Mouse (Mus musculus) ES-Bruce4 (cell line): ENCODE measurements around the gene Stab2. TPM values are rescaled to one million over a fixed set of nuclear protein-coding genes. Genes with fewer than 3 reads are reported as not detected.
A peak's percentile ranks its signal among the peaks of the same experiment; 100 is the strongest.

Experiments used
- H3K27ac ChIP-seq: 2 replicates; pipeline ENCODE4 v1.5.1; 2012; ENCODE audit warnings: low read length, inconsistent platforms; ENCODE audit not compliant: insufficient read depth
- H3K27me3 ChIP-seq: 2 replicates; pipeline ENCODE4 v1.6.1; 2012; ENCODE audit warnings: mild to moderate bottlenecking, low read length, inconsistent platforms; ENCODE audit not compliant: control insufficient read depth, poor library complexity, insufficient read depth, severe bottlenecking
- H3K36me3 ChIP-seq: 2 replicates; pipeline ENCODE4 v1.6.1; 2012; ENCODE audit warnings: inconsistent platforms, mild to moderate bottlenecking, low read length, moderate library complexity; ENCODE audit not compliant: control insufficient read depth, poor library complexity, insufficient read depth, severe bottlenecking
- H3K4me1 ChIP-seq: one replicate; pipeline ENCODE4 v1.8.1; 2011; ENCODE audit warnings: low read length; ENCODE audit not compliant: control insufficient read depth, insufficient read depth
- H3K4me3 ChIP-seq: 2 replicates; pipeline ENCODE4 v1.5.1; 2011; ENCODE audit warnings: low read depth, mild to moderate bottlenecking, low read length
- H3K9ac ChIP-seq: 2 replicates; pipeline ENCODE4 v1.6.1; 2012; ENCODE audit warnings: low read depth, mild to moderate bottlenecking, inconsistent platforms; ENCODE audit not compliant: poor library complexity, severe bottlenecking
- H3K9me3 ChIP-seq: replicated peaks from 2 replicates; pipeline ENCODE4 v1.6.1; 2012; ENCODE audit warnings: mild to moderate bottlenecking, low read length, inconsistent platforms; ENCODE audit not compliant: control insufficient read depth, poor library complexity, insufficient read depth, severe bottlenecking
- CTCF ChIP-seq: IDR thresholded peaks from one replicate; pipeline ENCODE4 v1.8.1; 2011; ENCODE audit warnings: low read depth, low read length
- EP300 ChIP-seq: IDR thresholded peaks from 2 replicates; pipeline ENCODE4 v1.6.1; 2011; ENCODE audit warnings: low read depth, low read length; ENCODE audit not compliant: insufficient read depth
- POLR2A ChIP-seq: IDR thresholded peaks from one replicate; pipeline ENCODE4 v1.8.1; 2011; ENCODE audit warnings: low read length; ENCODE audit not compliant: insufficient read depth
- polyA plus RNA-seq: library from polyadenylated mRNA; stranded (reverse); fragments of >200 nt; gene quantifications from 2 replicates; pipeline ENCODE4 v1.2.4, GENCODE M21; 2011; ENCODE audit warnings: low read depth; ENCODE audit not compliant: missing spikeins, insufficient read depth, insufficient read length

The Stab2 gene
- polyA plus RNA-seq, 1 experiment: not detected

DNA sequence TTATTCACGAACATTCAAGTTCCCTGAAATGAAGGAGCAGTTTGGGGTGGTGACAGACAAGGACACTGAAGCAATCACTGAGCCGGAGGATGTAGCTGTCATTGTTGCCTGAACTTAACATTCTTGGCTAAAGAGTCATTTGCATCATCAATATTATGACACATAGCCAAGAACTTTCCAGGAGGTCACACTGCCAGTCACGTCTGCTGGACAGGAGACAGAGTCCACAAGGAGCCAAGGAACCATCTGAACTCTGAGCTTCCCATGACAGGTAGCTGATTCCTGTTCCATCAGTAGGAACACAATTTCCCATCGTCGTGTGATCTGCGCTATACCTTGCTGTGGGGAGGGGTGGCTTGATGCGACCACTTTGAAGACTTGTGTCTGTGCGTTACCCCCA, 24.9 kb upstream of the Stab2 start:
- no peak overlapping the region for H3K27ac ChIP-seq
- no peaks in the 10 kb centered on the region for H3K27me3 ChIP-seq
- H3K4me3 ChIP-seq: no peak overlapping the region
- H3K9me3 ChIP-seq: no peaks in the 10 kb centered on the region
- no peaks in the 10 kb centered on the region for H3K4me1 ChIP-seq
- no peaks in the 10 kb centered on the region for H3K36me3 ChIP-seq
- TF ChIP-seq POLR2A: no peak
- no peak for TF ChIP-seq CTCF
- no peak for TF ChIP-seq EP300
- H3K9ac ChIP-seq: no peak overlapping the region

DNA sequence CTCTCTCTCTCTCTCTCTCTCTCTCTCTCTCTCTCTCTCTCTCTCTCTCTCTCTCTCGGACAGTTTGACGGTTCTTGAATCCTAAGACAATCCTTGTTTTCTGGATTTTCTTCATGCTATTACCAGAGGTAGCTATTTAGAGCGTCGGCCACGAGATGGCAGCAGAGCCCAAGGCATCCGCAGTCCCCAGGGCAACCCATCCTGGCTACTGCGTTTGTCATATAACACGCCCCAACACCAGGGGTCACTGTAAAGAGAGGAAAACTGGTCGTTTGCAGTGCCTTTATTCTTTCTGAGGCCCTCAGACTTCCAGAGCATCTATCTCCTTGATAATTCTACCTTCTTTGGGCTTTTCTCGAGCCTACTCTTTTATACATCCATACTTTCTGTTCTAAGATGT, 17.1 kb upstream of the Stab2 start:
- no peaks in the 10 kb centered on the region for H3K9me3 ChIP-seq
- H3K4me3 ChIP-seq: no peak overlapping the region
- H3K27ac ChIP-seq: no peak overlapping the region
- no peaks in the 10 kb centered on the region for H3K27me3 ChIP-seq
- no peaks in the 10 kb centered on the region for H3K36me3 ChIP-seq
- H3K4me1 ChIP-seq: no peaks in the 10 kb centered on the region
- no peak overlapping the region for H3K9ac ChIP-seq
- peak; percentile 99 for TF ChIP-seq CTCF
- TF ChIP-seq EP300: no peak

- no peaks in the 10 kb centered on the region for H3K9me3 ChIP-seq
- no peak overlapping the region for H3K9ac ChIP-seq
These were observed 12.9 kb upstream of the Stab2 start for GRCm38 (mm10) chr10:87020711-87021110.

DNA sequence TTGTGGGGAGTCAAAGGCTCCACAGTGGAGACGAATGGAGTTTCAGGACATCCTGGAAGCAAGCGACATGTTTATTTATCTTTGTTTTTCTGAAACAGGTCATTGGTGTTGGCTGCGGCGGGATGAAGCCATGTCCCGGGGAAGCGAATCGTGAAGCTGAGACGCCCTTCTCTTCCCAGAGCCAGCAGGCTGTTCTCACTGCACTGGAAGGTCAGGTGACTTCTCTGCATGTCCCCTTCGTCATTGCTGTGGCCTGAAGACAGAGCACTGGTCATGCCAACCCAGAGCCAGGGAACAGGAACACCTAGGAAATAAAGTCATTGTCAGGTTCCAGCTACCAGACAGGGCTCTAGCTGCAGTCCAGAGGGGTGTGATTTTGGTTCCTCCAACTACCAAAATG, 11.1 kb upstream of the Stab2 start:
- H3K27me3 ChIP-seq: no peaks in the 10 kb centered on the region

More at GRCm38 (mm10) chr10:87020711-87021110, 12.9 kb upstream of the Stab2 start:
- peak; percentile 23 for TF ChIP-seq CTCF
- TF ChIP-seq EP300: no peak
- TF ChIP-seq POLR2A: no peak
- no peaks in the 10 kb centered on the region for H3K4me1 ChIP-seq
- no peak overlapping the region for H3K27ac ChIP-seq
- no peak overlapping the region for H3K4me3 ChIP-seq
- no peaks in the 10 kb centered on the region for H3K27me3 ChIP-seq
- H3K36me3 ChIP-seq: no peaks in the 10 kb centered on the region

GRCm38 (mm10) chr10:87016151-87016692, 8.4 kb upstream of the Stab2 start:
- TF ChIP-seq POLR2A: no peak
- TF ChIP-seq EP300: no peak
- no peak for TF ChIP-seq CTCF
- no peaks in the 10 kb centered on the region for H3K36me3 ChIP-seq
- no peaks in the 10 kb centered on the region for H3K4me1 ChIP-seq
- H3K9me3 ChIP-seq: no peaks in the 10 kb centered on the region
- no peaks in the 10 kb centered on the region; the same call in 1 of the 2 replicates for H3K27me3 ChIP-seq
- H3K4me3 ChIP-seq: no peak overlapping the region
- no peak overlapping the region for H3K27ac ChIP-seq
- no peak overlapping the region for H3K9ac ChIP-seq

More for the DNA sequence above, 11.1 kb upstream of the Stab2 start:
- H3K4me1 ChIP-seq: no peaks in the 10 kb centered on the region
- no peak overlapping the region for H3K27ac ChIP-seq
- H3K9ac ChIP-seq: no peak overlapping the region
- no peak for TF ChIP-seq POLR2A
- TF ChIP-seq CTCF: no peak
- no peak for TF ChIP-seq EP300
- H3K36me3 ChIP-seq: no peaks in the 10 kb centered on the region
- no peaks in the 10 kb centered on the region for H3K9me3 ChIP-seq
- no peak overlapping the region for H3K4me3 ChIP-seq

DNA sequence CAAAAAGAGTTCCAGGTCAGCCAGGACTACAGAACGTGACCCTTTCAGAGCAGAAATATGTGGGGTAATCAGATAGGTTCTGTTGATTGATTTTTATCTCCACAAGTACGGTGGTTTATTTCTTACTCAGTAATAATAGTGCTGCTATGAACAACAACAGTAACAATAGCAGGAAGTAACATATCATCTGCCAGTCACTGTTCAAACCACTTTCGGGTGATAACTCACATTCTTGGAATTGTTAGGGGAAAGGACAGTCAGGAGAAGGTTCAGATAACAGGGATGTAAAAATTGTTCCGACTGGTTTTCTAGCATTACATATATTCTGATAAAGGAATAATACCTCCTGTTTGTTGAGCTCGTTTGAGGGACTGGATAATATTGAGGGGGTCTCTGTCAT, 7.6 kb upstream of the Stab2 start:
- no peak overlapping the region for H3K9ac ChIP-seq
- TF ChIP-seq POLR2A: no peak
- TF ChIP-seq CTCF: no peak
- TF ChIP-seq EP300: no peak
- H3K4me1 ChIP-seq: no peaks in the 10 kb centered on the region
- H3K27ac ChIP-seq: no peak overlapping the region
- H3K36me3 ChIP-seq: no peaks in the 10 kb centered on the region
- no peaks in the 10 kb centered on the region for H3K9me3 ChIP-seq
- H3K4me3 ChIP-seq: no peak overlapping the region
- H3K27me3 ChIP-seq: no peaks in the 10 kb centered on the region; the same call in 1 of the 2 replicates
